Mouse (Mus musculus) bone marrow, adult 2 months (tissue): ENCODE measurements around the gene Rasl12. TPM values are rescaled to one million over a fixed set of nuclear protein-coding genes. Genes with fewer than 3 reads are reported as not detected.

ENCODE experiments used
- H3K27ac ChIP-seq: fragments of 200-500 bp; 2 replicates; pipeline ENCODE4 v1.5.1; 2012; ENCODE audit warnings: low read depth, mild to moderate bottlenecking, control low read depth, inconsistent platforms, low read length; ENCODE audit not compliant: control insufficient read depth, poor library complexity, insufficient read depth
- H3K4me1 ChIP-seq: fragments of 200-500 bp; 2 replicates; pipeline ENCODE4 v1.6.1; 2011; ENCODE audit warnings: low read length; ENCODE audit not compliant: control insufficient read depth, insufficient read depth
- H3K4me3 ChIP-seq: fragments of 200-500 bp; replicated peaks from 2 replicates; pipeline ENCODE3; 2011; ENCODE audit warnings: mild to moderate bottlenecking, low read depth, low read length, control low read depth; ENCODE audit not compliant: control insufficient read depth
- CTCF ChIP-seq: fragments of 200-500 bp; IDR thresholded peaks from 2 replicates; pipeline ENCODE4 v1.5.1; 2011; ENCODE audit warnings: low read length, control low read depth; ENCODE audit not compliant: control insufficient read depth, insufficient read depth
- POLR2A ChIP-seq: fragments of 200-500 bp; IDR thresholded peaks from 2 replicates; pipeline ENCODE4 v1.6.1; 2011; ENCODE audit warnings: low read depth, mild to moderate bottlenecking, control low read depth, low read length, borderline replicate concordance; ENCODE audit not compliant: control insufficient read depth
- WGBS: fragments of 180-500 bp; shearing (Covaris S2); methylation state at CpG from one replicate; pipeline ENCODE4 v1.1.7; 2018; 5-methylcytosine and 5-hydroxymethylcytosine counted together
- polyA plus RNA-seq: library from polyadenylated mRNA; stranded (reverse); fragments of >200 nt; gene quantifications from 2 replicates; pipeline ENCODE4 v1.2.4, GENCODE M21; 2011; ENCODE audit warnings: low replicate concordance; ENCODE audit not compliant: missing spikeins, insufficient read depth, insufficient read length

Rasl12 gene
- polyA plus RNA-seq, 1 experiment, result not detected

DNA sequence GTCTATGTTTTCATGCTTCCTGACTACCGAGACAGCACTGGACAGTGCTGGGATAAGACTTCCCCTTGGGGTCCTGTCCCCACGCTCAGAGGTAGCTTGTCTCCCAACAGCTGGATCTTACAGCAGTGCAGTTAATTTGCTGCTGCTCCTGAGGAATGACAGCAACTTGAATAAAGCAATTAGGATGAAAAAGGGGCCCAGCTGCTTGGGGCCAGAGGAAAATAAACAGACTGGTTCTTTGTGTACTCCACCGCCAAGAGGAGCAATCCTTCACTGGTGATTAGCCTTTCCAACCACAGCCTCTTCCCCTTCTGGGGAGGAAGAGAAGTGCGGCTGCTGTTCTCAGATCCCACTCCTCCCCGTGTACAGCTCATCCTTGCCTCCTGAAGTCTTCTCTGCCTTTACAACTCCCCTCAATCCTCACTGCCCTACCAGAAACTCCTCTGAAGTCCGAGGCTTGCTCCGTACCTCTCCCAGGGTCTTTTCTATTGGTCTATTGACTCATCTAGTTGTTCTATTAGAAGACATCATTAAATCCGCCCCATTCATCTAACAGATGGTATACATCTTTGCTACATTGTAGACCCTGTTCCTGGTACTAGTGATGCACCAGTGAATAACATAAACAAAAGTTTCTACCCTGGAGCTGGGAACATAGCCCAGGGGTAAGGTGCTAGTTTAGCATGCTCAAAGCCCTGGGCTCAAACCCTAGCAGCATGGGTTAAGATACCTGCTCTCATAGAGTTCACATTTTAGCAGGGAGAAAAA, 11.7 kb upstream of the Rasl12 start:
- Histone ChIP-seq H3K27ac (no peak overlapping the region), H3K4me1 (no peaks in the 10 kb centered on the region; the same call in 1 of the 2 replicates), H3K4me3 (no peak overlapping the region)
- WGBS, result 42% methylated on average over 8 of the region's 8 CpGs
- TF ChIP-seq CTCF (no peak), POLR2A (no peak)

GRCm38 (mm10) chr9:65390752-65391612, 7.3 kb upstream of the Rasl12 start:
- no peaks in the 10 kb centered on the region; the same call in 1 of the 2 replicates for H3K4me1 ChIP-seq
- no peak for TF ChIP-seq POLR2A
- no peak for TF ChIP-seq CTCF
- WGBS, result 12% methylated on average over 96 of the region's 96 CpGs
- no peak overlapping the region for H3K27ac ChIP-seq
- no peak overlapping the region for H3K4me3 ChIP-seq

DNA sequence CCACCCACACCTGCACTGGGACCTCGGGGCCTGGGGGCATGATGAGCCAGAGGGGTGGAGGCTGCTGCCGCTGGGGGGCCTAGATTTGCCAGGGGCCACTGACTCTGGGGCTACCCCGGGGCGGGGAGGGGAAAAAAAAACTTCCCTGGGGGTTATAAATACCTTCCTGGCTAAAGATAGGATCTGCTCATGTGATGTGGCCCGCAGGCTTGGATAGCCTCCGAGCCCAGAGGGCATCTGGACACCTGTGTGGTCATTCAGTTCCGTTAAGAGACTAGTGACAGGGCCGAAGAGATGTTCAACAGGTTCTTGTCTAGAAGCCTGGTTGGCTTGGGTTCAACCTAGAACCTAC, 6.7 kb upstream of the Rasl12 start, which contains the start of gene Kbtbd13:
TSS of gene Kbtbd13 (minus strand) at position 40 of the 352 bp plus-strand sequence.
- 39% methylated on average over 8 of the region's 8 CpGs for WGBS
- no peak within 1 kb of the TSS for H3K27ac ChIP-seq
- no peak within 1 kb of the TSS for H3K4me3 ChIP-seq

GRCm38 (mm10) chr9:65392638-65393364, 5.5 kb upstream of the Rasl12 start:
- TF ChIP-seq CTCF (peak; percentile 77), POLR2A (no peak)
- H3K27ac ChIP-seq, result no peak overlapping the region
- H3K4me1 ChIP-seq, result no peaks in the 10 kb centered on the region; the same call in 1 of the 2 replicates
- 15% methylated on average over 6 of the region's 6 CpGs for WGBS
- no peak overlapping the region for H3K4me3 ChIP-seq

More for the DNA sequence above, 6.7 kb upstream of the Rasl12 start, which contains the start of gene Kbtbd13:
- H3K4me1 ChIP-seq, result no peaks in the 10 kb centered on the region; the same call in 1 of the 2 replicates
- TF ChIP-seq POLR2A (no peak), CTCF (no peak)

- WGBS, result 43% methylated on average over 2 of the region's 2 CpGs
- H3K4me3 ChIP-seq, result no peak overlapping the region
Observed at GRCm38 (mm10) chr9:65393606-65394005, 4.7 kb upstream of the Rasl12 start.

GRCm38 (mm10) chr9:65394360-65394759, 3.9 kb upstream of the Rasl12 start:
- 65% methylated on average over 2 of the region's 2 CpGs for WGBS

More at GRCm38 (mm10) chr9:65393606-65394005, 4.7 kb upstream of the Rasl12 start:
- Histone ChIP-seq H3K27ac (no peak overlapping the region), H3K4me1 (no peaks in the 10 kb centered on the region; the same call in 1 of the 2 replicates)
- TF ChIP-seq CTCF, result no peak
- no peak for TF ChIP-seq POLR2A

GRCm38 (mm10) chr9:65399934-65400333, 1.6 kb downstream of the Rasl12 start:
- TF ChIP-seq POLR2A, result no peak
- no peak for TF ChIP-seq CTCF
- H3K4me1 ChIP-seq, result no peaks in the 10 kb centered on the region

More at GRCm38 (mm10) chr9:65394360-65394759, 3.9 kb upstream of the Rasl12 start:
- TF ChIP-seq POLR2A, result no peak
- no peak for TF ChIP-seq CTCF
- Histone ChIP-seq H3K4me3 (no peak overlapping the region), H3K4me1 (no peaks in the 10 kb centered on the region; the same call in 1 of the 2 replicates), H3K27ac (no peak overlapping the region)

More at GRCm38 (mm10) chr9:65399934-65400333, 1.6 kb downstream of the Rasl12 start:
- Histone ChIP-seq H3K4me3 (no peak overlapping the region), H3K27ac (no peak overlapping the region)
- WGBS, result 82% methylated on average over 6 of the region's 6 CpGs
